Mouse (Mus musculus) neural tube, embryonic 10.5 days (tissue): ENCODE measurements at regions not wholly inside any gene's neighbourhood (a gene's known extent, or its start where the extent isn't known, plus 50 kb on each side); places are given as distances from the start of the nearest gene placed in this dataset.

ENCODE experiments used
- DNase-seq: peaks from one replicate; pipeline ENCODE4 v3.0.0-alpha.2; 2017; ENCODE audit warnings: low spot score; ENCODE audit errors: extremely low spot score

DNA sequence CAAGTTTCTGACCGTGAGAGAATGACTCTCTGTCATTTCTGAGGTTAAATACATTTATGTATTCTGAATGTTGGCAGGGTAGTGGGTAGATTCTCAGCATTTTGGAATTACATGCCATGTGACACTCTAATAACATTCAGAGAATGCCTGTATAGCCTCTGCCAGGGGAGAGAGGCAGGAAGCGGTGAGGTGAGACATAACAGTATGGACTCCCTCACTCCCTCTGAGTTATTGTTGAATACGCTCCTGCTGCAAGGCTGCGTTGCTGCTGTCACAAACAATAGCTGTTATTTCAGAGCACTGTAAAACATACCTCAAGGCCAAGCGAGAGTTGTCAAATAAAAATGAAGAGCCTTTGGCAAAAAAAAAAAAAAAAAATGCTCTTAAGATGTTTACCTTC lies 477.9 kb downstream of the Klf12 start:
- DNase-seq = no peak

DNA sequence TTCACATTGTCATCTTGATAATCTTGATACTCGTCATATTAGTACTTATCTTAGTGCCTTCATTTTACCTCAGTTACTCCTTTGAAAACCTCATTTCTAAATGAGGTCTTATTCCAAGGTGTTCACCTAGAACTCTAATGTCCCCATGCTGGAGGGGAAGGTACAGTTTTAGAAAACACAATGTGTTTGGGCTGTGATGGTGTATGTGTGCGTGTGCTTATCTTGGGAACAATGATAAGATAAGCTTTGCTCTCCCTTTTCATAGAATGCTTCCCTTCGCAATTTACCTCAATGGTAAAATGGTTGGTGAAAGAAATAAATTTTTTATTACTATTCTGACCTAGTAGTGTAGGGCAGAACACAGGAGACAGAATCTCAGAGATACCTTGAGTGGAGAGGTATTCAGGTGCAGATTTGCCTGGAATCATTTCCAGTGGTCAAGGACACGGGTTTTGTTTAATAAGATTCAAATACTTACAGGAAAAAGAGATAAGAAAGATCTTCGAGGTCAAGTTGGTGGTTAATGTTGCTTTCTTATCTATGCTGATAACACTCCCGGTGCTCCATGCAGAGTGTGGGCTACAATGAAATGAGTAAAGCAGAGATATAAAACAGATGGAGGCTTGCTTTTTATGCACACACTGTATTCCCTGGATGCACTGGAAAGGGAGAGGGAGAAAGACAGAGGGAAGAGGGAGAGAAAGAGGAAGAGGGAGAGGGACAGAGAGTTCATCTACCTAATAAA lies 471.6 kb downstream of the Klf12 start:
- DNase-seq = no peak
